Mouse (Mus musculus) ovary, postnatal 14 days (tissue): ENCODE results near the gene Ctrc.

Source experiments
- DNase-seq: peaks from one replicate; pipeline ENCODE4 v3.0.0; 2022; ENCODE audit warnings: low spot score

Gene Ctrc

DNA sequence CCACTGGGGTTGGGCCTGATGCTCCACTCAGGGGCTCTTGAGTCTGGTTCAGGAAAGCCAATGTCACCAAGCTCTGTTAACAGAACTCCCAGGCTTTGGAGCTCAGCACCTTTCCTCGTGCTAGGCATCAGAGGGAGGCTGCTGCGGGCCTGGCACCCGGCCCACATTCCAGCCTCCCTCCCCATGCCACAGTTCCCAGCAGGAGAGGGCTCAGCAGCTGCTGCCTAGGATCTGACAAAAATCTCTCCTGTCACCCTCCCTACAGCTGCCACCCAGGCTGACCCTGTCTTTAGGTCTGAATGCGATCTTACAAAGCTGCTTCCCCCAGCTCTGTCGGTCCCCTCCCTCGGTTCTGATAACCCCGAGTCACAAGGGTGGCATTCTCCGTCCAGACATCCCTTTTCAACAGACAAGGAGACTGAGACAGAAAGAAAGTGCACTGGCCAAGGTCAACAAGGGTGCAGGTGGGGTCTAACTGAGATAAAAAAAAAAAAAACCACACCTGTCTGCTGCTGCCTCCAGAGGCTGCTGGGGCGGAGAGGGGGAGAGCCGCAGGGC is 20.9 kb upstream of the Ctrc start:
- no peak for DNase-seq

DNA sequence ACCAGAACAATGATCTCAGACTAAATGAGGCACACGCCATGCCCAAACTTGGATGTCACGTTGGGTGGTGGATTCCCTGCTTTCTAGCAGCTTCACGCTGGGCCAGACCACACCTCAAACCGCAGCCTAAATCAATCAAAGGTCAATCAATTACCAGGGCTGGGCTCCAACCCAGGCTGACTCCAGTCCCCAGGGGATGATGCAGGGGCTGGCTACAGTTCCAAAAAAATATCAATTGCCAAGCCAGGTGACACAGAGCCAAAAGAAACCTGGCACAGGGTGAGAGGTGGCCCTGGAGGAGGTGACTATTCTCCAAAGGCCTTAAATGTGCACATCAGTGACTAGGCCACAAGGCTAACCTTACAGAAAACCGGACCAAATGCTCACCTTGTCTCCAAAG is 19.4 kb upstream of the Ctrc start:
- DNase-seq, result no peak

- no peak for DNase-seq
These were observed 18.8 kb upstream of the Ctrc start for GRCm38 (mm10) chr4:141865006-141865405.

GRCm38 (mm10) chr4:141864506-141864905 is 18.3 kb upstream of the Ctrc start:
- no peak for DNase-seq

DNA sequence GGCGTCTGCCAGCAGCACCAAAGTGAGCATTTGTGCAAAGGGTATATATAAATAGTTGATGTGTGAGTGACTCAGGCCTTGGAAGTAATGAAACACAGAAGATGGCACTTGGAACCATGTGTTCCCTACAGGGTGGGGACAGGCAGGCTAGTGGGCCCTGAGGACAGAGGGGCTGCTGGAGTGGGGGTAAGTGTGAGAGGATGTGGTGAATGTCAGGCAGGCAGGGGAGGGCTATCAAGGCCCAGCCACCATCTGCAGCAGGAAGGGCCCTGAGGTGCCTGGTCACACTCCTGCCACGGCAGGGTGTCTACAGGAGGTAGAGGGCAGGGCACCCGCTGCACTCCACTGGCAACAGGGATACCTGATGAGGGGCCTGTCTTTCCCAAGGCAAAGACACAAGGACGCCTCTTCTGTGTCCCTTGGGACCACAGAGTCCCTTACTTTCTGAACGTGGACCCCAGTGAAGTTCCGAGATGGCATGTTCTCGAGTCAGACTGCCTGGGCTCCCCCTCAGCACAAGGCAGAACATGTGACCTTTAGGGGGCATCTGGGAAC is 17.6 kb upstream of the Ctrc start:
- DNase-seq, result no peak

DNA sequence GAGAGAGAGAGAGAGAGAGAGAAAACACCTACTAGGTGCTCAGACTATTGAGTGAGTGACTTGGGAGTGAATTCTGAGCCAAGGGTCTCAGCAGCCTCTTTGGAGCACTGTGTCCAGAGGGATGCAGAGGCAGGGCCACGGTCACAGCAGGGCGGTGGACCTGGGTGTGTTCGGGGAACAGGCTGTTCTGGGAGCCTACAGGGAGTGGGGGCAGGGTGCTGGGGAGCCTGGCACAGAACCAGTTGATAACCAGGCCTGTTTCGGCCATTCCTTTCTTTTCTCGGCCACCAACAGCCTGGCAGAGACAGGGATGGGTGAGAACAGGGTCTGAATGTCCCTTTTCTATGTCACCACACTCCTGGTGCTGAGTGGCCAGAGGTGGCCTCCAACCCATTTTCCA is 16.7 kb upstream of the Ctrc start:
- DNase-seq, result no peak

DNA sequence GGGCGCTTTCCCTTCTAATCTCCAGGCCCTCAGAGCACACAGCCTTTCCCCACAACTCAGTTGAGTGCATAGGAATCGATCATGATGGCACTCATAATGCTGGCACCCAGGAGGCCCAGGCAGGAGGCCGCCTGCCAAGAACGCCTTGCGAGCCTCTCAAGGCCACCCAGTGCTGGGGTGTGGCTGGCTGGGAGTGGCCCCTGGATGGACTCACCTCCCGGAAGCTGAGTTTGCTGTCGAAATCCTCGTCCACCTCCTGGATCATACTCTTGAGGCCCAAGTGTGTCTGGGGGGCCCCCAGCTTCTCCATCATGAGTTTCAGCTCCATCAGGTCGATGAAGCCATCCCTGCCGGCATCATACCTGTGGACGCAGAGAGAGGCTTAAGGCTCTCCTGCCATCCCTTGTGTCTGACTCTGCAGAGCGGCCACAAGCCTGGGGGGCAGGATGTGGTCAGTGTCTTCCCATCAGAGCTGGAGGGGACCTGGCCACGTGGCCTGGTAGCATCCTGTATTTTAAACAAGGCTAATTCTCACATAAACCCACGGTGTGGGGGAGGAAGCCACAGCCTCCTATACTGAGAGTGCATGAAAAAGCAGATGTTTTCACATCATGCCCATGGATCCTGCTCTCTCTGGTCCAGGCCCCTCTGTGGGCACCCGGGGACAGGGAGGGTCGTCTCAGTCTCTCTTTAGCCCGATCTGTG is 15.6 kb upstream of the Ctrc start:
- DNase-seq, result no peak

DNA sequence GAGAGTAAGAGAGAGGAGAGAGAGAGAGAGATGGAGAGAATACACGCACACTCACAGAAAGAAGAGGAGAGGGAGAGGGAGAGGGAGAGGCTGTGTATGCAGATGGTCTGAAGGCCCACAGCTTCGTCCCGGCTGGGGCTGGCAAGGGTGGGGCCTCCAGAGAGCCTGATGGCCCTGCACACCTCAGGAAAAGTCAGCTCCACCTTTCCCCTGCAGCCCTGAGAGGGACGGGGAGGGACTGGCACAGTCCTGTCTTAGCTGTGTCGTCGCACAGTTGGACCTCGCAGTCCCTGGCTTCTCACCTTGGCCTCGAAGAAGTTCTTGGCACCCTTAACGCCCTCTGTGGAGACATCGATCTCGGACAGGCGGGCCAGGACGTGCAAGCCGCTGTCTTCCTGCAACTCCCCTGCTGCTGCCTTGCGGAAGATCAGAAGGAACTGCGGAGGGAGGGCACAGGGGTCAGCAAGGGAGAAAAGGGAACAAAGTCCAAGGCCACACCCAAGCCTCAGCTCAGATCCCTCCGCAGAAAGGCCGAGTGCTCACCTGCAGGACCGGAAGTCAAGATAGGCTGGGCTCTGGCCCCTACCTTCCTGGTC is 14.2 kb upstream of the Ctrc start:
- DNase-seq, result no peak

DNA sequence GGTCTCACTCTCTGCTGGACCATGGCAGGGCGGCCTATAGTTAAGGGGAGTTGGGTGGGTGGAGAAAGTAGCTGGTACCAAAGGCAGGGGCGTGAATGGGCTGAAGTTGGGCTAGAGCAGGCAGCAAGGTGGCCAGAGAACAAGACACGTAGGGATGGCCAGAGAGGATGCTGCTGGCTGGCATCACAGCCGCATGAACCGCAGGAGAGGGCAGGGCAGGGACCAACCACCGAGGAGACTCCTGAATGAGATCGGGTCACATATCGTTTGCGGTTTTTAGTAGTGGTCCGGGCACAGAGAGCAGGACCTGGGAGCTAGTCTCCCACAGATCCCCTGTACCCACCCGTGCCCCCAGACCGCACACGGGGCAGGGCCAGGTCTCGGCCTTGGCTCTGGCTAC is 13.2 kb upstream of the Ctrc start:
- DNase-seq, result no peak

GRCm38 (mm10) chr4:141858501-141858900 is 12.3 kb upstream of the Ctrc start:
- DNase-seq, result no peak

DNA sequence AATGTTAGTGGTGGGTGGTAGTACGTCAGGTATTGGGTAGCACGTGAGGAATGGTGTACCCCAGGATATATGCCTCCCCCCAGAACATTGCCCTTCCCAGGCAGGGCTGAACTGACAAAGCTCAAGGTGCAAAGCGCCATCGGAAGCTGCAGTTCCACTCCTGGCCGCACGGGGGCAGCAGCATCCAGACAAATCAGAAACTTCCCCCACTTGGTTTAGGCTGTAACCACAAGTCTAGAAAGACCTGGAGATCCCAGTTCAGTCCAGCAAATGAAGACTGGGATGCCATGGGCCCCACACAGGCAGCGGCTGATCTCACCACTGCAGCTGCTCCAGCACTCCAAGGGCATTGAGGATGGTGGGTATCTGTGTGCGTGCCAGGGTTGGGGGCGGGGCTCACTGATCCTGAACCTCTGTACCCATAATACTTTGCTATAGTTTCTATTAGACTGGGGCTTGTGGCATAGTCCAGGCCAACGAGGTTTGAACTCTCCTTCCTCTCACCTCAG is 11.3 kb upstream of the Ctrc start:
- peak; percentile 84 for DNase-seq

DNA sequence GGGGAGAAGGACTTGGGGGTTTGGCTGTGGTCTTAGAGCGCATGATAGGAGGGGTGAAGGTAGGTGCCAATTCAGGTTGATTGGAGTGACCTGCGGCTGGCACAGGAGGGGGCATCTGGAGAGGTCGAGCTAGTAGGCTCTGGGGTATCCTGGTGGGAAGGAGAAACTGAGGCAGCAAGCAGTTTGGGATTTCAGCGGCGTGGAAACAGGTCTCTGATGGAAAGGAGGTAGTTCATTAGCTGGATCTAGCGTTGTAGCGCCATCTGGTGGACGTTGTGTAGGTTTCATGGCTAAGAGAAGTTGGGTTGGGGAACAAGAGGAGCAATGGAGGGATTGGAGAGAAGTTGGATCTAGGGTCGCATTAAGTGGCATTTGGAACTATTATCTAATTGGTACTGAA is 7.3 kb upstream of the Ctrc start:
- DNase-seq, result no peak

DNA sequence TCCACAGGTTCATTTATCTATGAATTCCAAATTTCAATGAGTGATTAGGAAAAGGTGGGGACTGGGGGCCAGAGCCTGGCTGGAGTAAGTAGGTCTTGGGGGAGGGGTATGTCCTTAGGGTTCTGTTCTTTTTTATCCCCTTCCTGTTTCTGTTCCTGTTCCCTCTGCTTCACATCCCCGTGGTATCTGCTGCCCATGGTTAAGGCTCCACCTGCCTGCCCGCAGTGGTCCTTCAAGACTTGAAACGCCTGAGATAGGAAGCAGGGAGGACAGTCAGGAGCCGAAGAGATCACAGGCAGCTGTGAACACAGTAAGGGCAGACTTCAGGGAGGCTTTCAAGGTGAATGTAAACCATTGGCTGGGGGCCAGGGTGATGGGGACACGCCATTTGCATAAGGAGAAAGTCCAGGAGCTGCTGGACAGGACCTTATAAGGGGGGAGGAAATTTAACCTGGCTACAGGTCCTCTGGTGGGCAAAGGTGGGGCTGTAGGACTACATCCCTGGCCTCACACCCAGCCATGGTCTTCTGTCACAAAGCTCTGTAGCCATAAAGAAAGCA is 11.5 kb downstream of the Ctrc start:
- no peak for DNase-seq

- no peak for DNase-seq
These were observed 12.2 kb downstream of the Ctrc start for GRCm38 (mm10) chr4:141833911-141834310.

DNA sequence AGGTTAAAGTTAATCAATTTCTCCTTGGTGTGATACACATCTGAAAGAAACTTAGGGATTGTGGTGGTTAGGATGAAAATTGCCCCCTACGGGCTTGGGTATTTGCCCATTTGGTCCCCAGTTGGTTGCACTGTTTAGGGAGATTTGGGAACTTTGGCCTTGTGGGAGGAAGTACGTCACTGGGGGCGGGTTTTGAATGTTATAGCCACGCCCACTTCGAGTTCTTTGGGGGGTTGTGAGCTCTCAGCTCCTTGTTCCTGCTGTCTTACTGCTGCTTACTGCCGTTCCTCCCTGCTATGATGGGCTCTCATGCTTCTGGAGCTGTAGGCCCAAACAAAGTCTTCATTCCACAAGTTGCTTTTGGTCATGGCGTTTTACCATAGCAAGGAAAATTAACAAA is 14.8 kb downstream of the Ctrc start:
- no peak for DNase-seq

DNA sequence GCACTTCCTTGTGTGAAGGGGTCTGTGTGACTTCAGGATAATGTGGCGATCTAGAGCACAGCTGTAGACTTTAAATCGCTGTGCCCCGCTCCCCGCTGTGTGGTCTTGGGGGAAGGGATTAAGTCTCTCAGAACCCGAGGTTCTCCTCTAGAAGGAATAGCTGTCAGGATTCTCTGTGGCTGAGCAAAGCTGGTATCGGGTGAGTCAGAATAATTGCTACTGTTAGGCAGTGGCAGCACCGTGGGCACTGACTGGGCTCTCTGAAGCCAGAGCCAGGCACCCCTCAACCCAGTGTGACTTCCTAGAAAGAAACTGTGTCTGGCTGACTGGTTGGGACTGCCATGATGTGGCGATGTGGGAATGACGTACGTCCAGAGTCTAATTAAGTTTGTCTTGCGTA is 15.8 kb downstream of the Ctrc start:
- DNase-seq, result no peak

DNA sequence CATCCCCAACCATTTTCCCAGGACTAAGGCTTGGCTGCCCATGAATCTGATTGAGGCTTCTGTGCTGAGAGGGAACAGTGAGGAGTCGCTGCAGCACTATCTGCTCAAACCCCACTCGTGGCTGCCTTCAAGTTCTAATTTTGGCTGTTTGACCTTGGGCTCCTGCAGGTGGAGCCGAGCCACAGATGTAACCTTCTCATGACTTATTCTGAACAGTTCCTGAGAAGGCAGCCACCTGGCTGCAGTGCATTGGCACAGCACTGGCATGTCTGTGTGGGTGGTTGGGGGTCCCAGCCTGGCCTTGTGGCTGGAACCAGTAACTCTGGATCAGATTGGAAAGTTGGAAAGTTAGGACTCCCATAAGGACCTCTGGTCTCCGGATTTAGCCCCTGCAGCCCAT is 18.0 kb downstream of the Ctrc start:
- no peak for DNase-seq

DNA sequence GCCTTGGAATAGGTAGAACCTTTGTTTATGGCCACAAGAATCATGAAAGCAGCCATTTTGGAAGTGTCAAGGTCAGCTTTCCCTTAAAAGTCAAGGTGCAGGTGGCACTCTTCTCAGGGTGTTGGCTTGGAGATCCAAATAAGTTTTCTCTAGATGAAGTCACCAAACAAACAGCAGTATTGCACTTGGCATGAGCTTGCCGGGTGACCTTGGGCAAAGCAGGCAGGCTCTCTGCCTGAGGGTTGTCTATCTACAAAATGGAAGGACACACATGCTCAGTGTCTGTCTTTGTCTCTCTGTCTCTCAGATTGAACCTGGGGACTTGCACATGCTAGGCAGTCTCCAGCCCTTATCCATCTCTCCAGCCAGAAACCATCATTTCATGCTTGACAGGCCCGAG is 18.8 kb downstream of the Ctrc start:
- no peak for DNase-seq

DNA sequence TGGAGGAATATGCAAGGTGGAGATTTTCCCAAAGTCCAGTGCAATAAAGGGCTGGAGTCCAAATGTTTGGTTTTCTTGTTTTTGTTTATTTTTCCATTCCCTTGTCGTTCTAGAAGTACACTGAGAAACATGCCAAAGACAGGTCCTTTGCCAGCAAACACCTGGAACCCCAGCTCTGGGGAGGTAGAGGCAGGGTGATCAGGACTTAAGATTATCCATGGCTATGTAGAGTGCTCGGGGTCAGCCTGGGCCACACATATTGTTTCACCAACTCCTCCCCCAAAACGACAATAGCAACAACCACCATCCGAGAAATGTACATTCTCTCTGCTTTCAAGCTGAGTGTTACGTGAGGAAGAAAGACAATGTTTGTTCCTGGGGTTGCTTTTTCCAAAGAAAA is 20.1 kb downstream of the Ctrc start, which contains the start of gene Cela2a:
TSS of gene Cela2a (minus strand) at position 101 of the 400 bp plus-strand sequence.
- no peak for DNase-seq

DNA sequence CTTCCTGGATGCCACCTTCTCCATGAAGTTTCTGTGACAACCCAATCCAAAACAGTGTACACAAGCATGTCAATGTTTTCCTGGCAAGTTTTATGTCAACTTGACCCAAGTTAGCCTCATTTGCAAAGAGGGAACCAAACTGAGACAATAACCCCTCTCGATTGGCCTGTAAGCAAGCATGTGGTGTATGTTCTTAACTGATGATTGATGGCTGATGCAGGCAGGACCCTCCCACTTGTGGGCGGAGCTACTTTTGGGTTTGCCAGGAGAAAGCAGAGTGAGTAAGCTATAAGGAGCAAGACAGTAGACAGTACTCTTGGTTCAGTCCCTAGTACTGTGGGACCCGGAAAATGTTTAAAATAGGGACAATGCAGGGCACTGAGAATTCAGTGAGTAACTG is 23.2 kb downstream of the Ctrc start:
- no peak for DNase-seq

- no peak for DNase-seq
These were observed 24.1 kb downstream of the Ctrc start for GRCm38 (mm10) chr4:141822089-141822488.

DNA sequence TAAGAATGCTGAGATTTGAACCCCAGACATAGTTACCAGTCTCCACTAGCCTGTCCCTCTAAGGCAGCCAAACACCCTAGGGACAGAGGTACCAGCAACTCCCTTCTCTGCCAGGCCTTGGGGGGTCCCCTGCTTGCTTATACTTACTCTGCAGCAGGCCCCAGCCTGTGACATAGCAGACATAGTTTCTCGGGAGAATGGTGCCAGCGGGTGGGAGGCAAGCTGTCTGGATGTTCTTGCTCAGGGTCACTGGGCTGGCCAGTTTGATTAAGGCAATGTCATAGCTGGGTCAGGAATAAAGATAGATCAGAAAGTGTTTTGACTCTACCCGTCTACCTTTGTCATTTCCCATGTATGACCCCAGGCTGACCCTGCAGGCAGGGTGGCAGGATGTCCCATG is 25.0 kb downstream of the Ctrc start:
- DNase-seq, result no peak

DNA sequence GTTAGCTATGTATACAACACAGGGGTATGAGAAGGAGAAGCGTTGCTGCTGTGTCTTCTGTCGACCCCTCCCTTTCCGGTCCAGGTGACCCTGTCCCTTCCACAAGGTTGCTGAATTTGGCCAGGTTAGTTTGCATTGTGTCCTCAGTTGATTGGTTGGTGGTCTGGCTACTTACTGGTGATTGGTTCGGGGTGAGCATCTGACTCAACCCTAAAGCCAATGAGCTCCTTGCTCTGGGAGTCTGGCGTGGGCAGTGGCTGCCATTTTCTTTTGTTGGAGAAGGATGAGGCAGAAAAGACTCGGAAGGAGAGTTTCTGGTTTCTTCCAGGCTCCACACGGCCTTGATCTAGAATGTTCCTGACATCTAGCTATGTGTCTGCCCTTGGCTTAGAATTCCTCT is 26.8 kb downstream of the Ctrc start:
- DNase-seq, result no peak
